Mouse (Mus musculus) CH12.LX (cell line): ENCODE measurements around the gene Tespa1. TPM values are rescaled to one million over a fixed set of nuclear protein-coding genes. Genes with fewer than 3 reads are reported as not detected.

Experiments
- DNase-seq: peaks from one replicate; pipeline ENCODE4 v3.0.0-alpha.2; 2013; ENCODE audit errors: extremely low read depth
- H3K27ac ChIP-seq: 2 replicates; pipeline ENCODE4 v1.5.1; 2012; ENCODE audit warnings: low read depth, mild to moderate bottlenecking, control low read depth, moderate library complexity; ENCODE audit not compliant: insufficient read depth
- H3K27me3 ChIP-seq: replicated peaks from 2 replicates; pipeline ENCODE3; 2012; ENCODE audit warnings: inconsistent platforms
- H3K36me3 ChIP-seq, 2 experiments: replicated peaks in 1 of 2; 2 replicates each; pipeline versions ENCODE3 to v1.6.1; 2012; ENCODE audit warnings: inconsistent platforms in 1 of 2, low read length in 1 of 2, mild to moderate bottlenecking in 1 of 2, mixed read lengths in 1 of 2, moderate library complexity in 1 of 2; ENCODE audit not compliant: control insufficient read depth in 1 of 2, insufficient read depth in 1 of 2
- H3K4me1 ChIP-seq, 2 experiments: 2 replicates each; pipeline ENCODE4 v1.6.1; 2012; ENCODE audit warnings: inconsistent platforms in 1 of 2, moderate library complexity in 1 of 2; ENCODE audit not compliant: insufficient read depth in 2 of 2, control insufficient read depth in 1 of 2
- H3K4me2 ChIP-seq: 2 replicates; pipeline ENCODE4 v1.6.1; 2012; ENCODE audit warnings: low read depth, mild to moderate bottlenecking, control low read depth; ENCODE audit not compliant: poor library complexity, insufficient read depth, severe bottlenecking
- H3K4me3 ChIP-seq, 3 experiments: fragments of 150-350 bp in 1 of 3; sonication (generic) in 1 of 3; replicated peaks in 1 of 3; 2 replicates each; pipeline versions ENCODE3 to v1.5.1; 2011 to 2012; ENCODE audit warnings: low read depth in 2 of 3, low read length in 2 of 3, mild to moderate bottlenecking in 2 of 3, moderate library complexity in 2 of 3, control low read depth in 1 of 3, improper control_type of control experiment in 1 of 3, inconsistent platforms in 1 of 3, mixed read lengths in 1 of 3; ENCODE audit not compliant: poor library complexity in 1 of 3
- H3K79me2 ChIP-seq: replicated peaks from 2 replicates; pipeline ENCODE4 v1.6.1; 2012; ENCODE audit warnings: mild to moderate bottlenecking, moderate library complexity; ENCODE audit not compliant: control insufficient read depth, poor library complexity, insufficient read depth, severe bottlenecking; ENCODE audit errors: extremely low read depth
- H3K9ac ChIP-seq: 2 replicates; pipeline ENCODE4 v1.6.1; 2012; ENCODE audit warnings: low read depth, mild to moderate bottlenecking, control low read depth, moderate library complexity; ENCODE audit not compliant: insufficient read depth
- H3K9me3 ChIP-seq: replicated peaks from 2 replicates; pipeline ENCODE3; 2012; ENCODE audit warnings: low read length, inconsistent platforms, mixed read lengths
- CHD1 ChIP-seq: IDR thresholded peaks from 2 replicates; pipeline ENCODE4 v1.6.1; 2012; ENCODE audit warnings: low read depth, low read length, improper control_type of control experiment, inconsistent platforms
- EP300 ChIP-seq: IDR thresholded peaks from 2 replicates; pipeline ENCODE4 v1.6.1; 2011; ENCODE audit warnings: low read length, improper control_type of control experiment
- HCFC1 ChIP-seq: IDR thresholded peaks from 2 replicates; pipeline ENCODE4 v1.6.1; 2012; ENCODE audit warnings: low read depth, mild to moderate bottlenecking, inconsistent platforms, low read length, improper control_type of control experiment
- IRF4 ChIP-seq: IDR thresholded peaks from 2 replicates; pipeline ENCODE4 v1.6.1; 2014; ENCODE audit warnings: low read depth, mild to moderate bottlenecking, inconsistent platforms, low read length, improper control_type of control experiment
- JUND ChIP-seq: conservative IDR thresholded peaks from 2 replicates; pipeline ENCODE4 v1.6.1; 2011; ENCODE audit warnings: low read depth, low read length, improper control_type of control experiment
- KAT2A ChIP-seq: IDR thresholded peaks from 2 replicates; pipeline ENCODE4 v1.6.1; 2012; ENCODE audit warnings: low read length, improper control_type of control experiment, inconsistent platforms; ENCODE audit not compliant: insufficient replicate concordance
- MAZ ChIP-seq: IDR thresholded peaks from 2 replicates; pipeline ENCODE4 v1.6.1; 2012; ENCODE audit warnings: low read depth, mild to moderate bottlenecking, inconsistent platforms, low read length, improper control_type of control experiment, moderate library complexity
- POLR2AphosphoS2 ChIP-seq: IDR thresholded peaks from 2 replicates; pipeline ENCODE4 v1.6.1; 2011; ENCODE audit warnings: low read depth, low read length, improper control_type of control experiment
- SIN3A ChIP-seq: IDR thresholded peaks from 2 replicates; pipeline ENCODE4 v1.6.1; 2012; ENCODE audit warnings: low read length, improper control_type of control experiment, inconsistent platforms
- SMC3 ChIP-seq: IDR thresholded peaks from 2 replicates; pipeline ENCODE4 v1.6.1; 2011; ENCODE audit warnings: low read depth, low read length, improper control_type of control experiment
- UBTF ChIP-seq: IDR thresholded peaks from 2 replicates; pipeline ENCODE4 v1.6.1; 2012; ENCODE audit warnings: low read depth, mild to moderate bottlenecking, inconsistent platforms, low read length, improper control_type of control experiment, moderate library complexity
- USF2 ChIP-seq: conservative IDR thresholded peaks from 2 replicates; pipeline ENCODE4 v1.6.1; 2011; ENCODE audit warnings: low read depth, low read length, improper control_type of control experiment
- dilution Hi-C: fragments of 300-500 bp; cut with MboI; formaldehyde crosslinking; loops from 2 replicates; pipeline ENCODE4 v1.14.3; 2020; ENCODE audit warnings: low sequenced_read_pairs; ENCODE audit not compliant: extremely low pct_unique_long_range_greater_than_20kb, extremely low pct_ligation_motif_present
- in situ Hi-C: fragments of 300-500 bp; cut with MboI; formaldehyde crosslinking; loops from 3 replicates; pipeline ENCODE4 v1.14.3; 2019; ENCODE audit warnings: low sequenced_read_pairs, low pct_ligation_motif_present, low pct_unique_long_range_greater_than_20kb, mixed read lengths
- polyA plus RNA-seq: library from polyadenylated mRNA; unstranded; fragments of >175 nt; gene quantifications from 2 replicates; pipeline ENCODE4 v1.2.1, GENCODE M21; 2012; ENCODE audit warnings: low read depth; ENCODE audit not compliant: insufficient read length
- total RNA-seq, 2 experiments: library from RNA; depleted of rRNA; stranded (reverse); fragments of 300-350 nt in 1 of 2; fragments of >200 nt in 1 of 2; gene quantifications; 2 replicates each; pipeline ENCODE4 v1.2.3; 2012 to 2014

Gene Tespa1
- total and polyA plus RNA-seq, 3 experiments, result 26.0 to 55.1 (median 48.5) TPM

GRCm38 (mm10) chr10:130320715-130321114, 2.0 kb upstream of the Tespa1 start:
- in situ Hi-C loops, result loop anchor here (5.0 kb wide), 1 partner anchor 42 kb away; no protein-coding TSS in a partner anchor
- TF ChIP-seq POLR2AphosphoS2, result no peak
- TF ChIP-seq IRF4, result 0 out of 2 replicates have a peak, but pooled peaks have one; percentile 9
- TF ChIP-seq EP300, result peak; percentile 36; the same call in 1 of the 2 replicates

DNA sequence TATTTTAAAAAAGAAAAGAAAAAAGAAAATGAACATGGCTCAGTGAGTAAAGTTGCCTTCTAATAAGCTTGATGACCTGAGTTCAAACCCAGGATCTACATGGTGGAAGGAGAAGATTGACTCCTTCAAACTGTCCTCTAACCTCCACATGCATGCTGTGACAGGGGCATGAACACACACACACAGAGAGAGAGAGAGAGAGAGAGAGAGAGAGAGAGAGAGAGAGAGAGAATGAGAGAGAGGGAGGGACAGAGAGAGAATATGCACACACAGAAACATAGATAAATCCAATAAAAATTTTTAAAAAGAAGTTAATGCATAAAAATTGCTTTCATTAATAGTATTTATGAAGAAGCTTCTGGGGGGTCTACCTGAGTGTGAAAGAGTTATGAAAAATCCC, 608 bp upstream of the Tespa1 start:
- Histone ChIP-seq H3K9ac (no peak overlapping the region), H3K4me2 (no peak overlapping the region), H3K4me3 (no peak overlapping the region), H3K4me1 (peaks cover 3 to 43% of the 10 kb centered on the region in 2 experiments; a peak in 3 of 4 replicates), H3K27me3 (no peaks in the 10 kb centered on the region), H3K27ac (no peak overlapping the region), H3K9me3 (no peaks in the 10 kb centered on the region), H3K79me2 (peaks cover 10% of the 10 kb centered on the region), H3K36me3 (no peaks in the 10 kb centered on the region)
- in situ Hi-C loops, result loop anchor here (5.0 kb wide), 1 partner anchor 40 kb away; no protein-coding TSS in a partner anchor
- DNase-seq, result no peak
- dilution Hi-C loops, result no loop called here
- TF ChIP-seq MAZ (no peak), HCFC1 (no peak), KAT2A (no peak), EP300 (no peak), CHD1 (no peak), SIN3A (no peak), SMC3 (no peak)

More at GRCm38 (mm10) chr10:130320715-130321114, 2.0 kb upstream of the Tespa1 start:
- no peak overlapping the region for H3K4me3 ChIP-seq
- H3K79me2 ChIP-seq, result peaks cover 8% of the 10 kb centered on the region
- no peak for DNase-seq
- H3K4me1 ChIP-seq, result peaks cover 0 to 41% of the 10 kb centered on the region in 2 experiments; a peak in 2 of 4 replicates
- H3K9me3 ChIP-seq, result no peaks in the 10 kb centered on the region
- no peaks in the 10 kb centered on the region for H3K27me3 ChIP-seq
- H3K4me2 ChIP-seq, result no peak overlapping the region; the same call in 1 of the 2 replicates
- H3K27ac ChIP-seq, result no peak overlapping the region
- H3K36me3 ChIP-seq, result no peaks in the 10 kb centered on the region
- H3K9ac ChIP-seq, result no peak overlapping the region
- dilution Hi-C loops, result no loop called here

DNA sequence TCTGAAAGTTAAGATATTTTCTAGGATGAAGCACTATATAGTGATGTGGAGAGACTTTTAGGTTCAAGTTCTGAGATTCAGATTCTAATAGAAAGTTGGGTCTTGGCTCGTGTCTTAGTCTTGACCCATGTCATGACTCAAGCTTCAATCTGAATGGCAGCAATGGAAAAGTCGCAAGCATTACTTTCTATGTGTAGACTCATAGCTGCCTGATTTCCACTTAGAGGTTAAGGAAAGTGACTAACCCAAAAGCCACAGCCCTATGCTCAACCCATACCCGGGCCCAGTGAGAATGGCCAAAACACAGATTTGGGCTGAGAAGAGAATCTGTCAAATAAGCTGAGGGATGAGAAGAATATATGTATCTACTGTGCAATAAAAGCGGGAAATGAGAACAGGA, 1.6 kb downstream of the Tespa1 start:
- Histone ChIP-seq H3K9ac (peak overlapping the region; percentile 92), H3K4me3 (peak overlapping the region; percentile 24 to 56 (median 55)), H3K9me3 (no peaks in the 10 kb centered on the region), H3K4me2 (peak overlapping the region; percentile 91), H3K79me2 (peaks cover 10% of the 10 kb centered on the region), H3K27me3 (no peaks in the 10 kb centered on the region)
- in situ Hi-C loops, result loop anchor here (5.0 kb wide), 1 partner anchor 38 kb away; no protein-coding TSS in a partner anchor
- peak; percentile 57 for DNase-seq
- dilution Hi-C loops, result no loop called here
- TF ChIP-seq USF2 (no peak), EP300 (peak; percentile 37; the same call in 1 of the 2 replicates), JUND (no peak), IRF4 (peak; percentile 40; the same call in 1 of the 2 replicates), UBTF (no peak)
- TF ChIP-seq, all 38 proteins: peak for 2
- Histone ChIP-seq H3K36me3 (no peaks in the 10 kb centered on the region), H3K27ac (no peak overlapping the region), H3K4me1 (peaks cover 3 to 37% of the 10 kb centered on the region in 2 experiments; a peak in 3 of 4 replicates)
